Mouse (Mus musculus) liver, embryonic 14.5 days (tissue): ENCODE data around the gene Rictor. TPM values are rescaled to one million over a fixed set of nuclear protein-coding genes. Genes with fewer than 3 reads are reported as not detected.

Experiments
- ATAC-seq: fragments of 200-750 bp; cut with Nextera tagmentation; 2 replicates; pipeline ENCODE4 v1.8.0; 2017; ENCODE audit warnings: moderate number of reproducible peaks, mild to moderate bottlenecking, moderate library complexity; ENCODE audit not compliant: insufficient read depth
- DNase-seq, 3 experiments: peaks; one replicate each; pipeline ENCODE4 v3.0.0-alpha.2; 2012 to 2013; ENCODE audit warnings: low read depth in 3 of 3, low spot score in 3 of 3
- H3K27ac ChIP-seq: fragments of 300-500 bp; sonication (generic); 2 replicates; pipeline ENCODE4 v1.5.1; 2014; ENCODE audit warnings: moderate library complexity, mild to moderate bottlenecking, control low read depth, inconsistent platforms
- H3K27me3 ChIP-seq: fragments of 300-500 bp; sonication (generic); 2 replicates; pipeline ENCODE4 v1.6.1; 2014; ENCODE audit warnings: mild to moderate bottlenecking, low read length, moderate library complexity; ENCODE audit not compliant: control insufficient read depth, insufficient read depth
- H3K36me3 ChIP-seq: fragments of 300-500 bp; sonication (generic); replicated peaks from 2 replicates; pipeline ENCODE4 v1.6.1; 2014; ENCODE audit warnings: low read depth; ENCODE audit not compliant: control insufficient read depth, insufficient read depth
- H3K4me1 ChIP-seq, 2 experiments: fragments of 200-500 bp in 1 of 2; fragments of 300-500 bp in 1 of 2; sonication (generic) in 1 of 2; replicated peaks; 2 replicates each; pipeline ENCODE4 v1.6.1; 2012 to 2014; ENCODE audit warnings: antibody characterized with exemption in 1 of 2, inconsistent platforms in 1 of 2, low read length in 1 of 2; ENCODE audit not compliant: control insufficient read depth in 2 of 2, insufficient read depth in 2 of 2
- H3K4me2 ChIP-seq: fragments of 300-500 bp; sonication (generic); 2 replicates; pipeline ENCODE4 v1.6.1; 2014; ENCODE audit warnings: low read depth, mild to moderate bottlenecking, control low read depth, moderate library complexity
- H3K4me3 ChIP-seq, 2 experiments: fragments of 200-500 bp in 1 of 2; fragments of 300-500 bp in 1 of 2; sonication (generic) in 1 of 2; 2 replicates each; pipeline ENCODE4 v1.5.1; 2012 to 2014; ENCODE audit warnings: low read depth in 2 of 2, low read length in 2 of 2, mild to moderate bottlenecking in 2 of 2, control low read depth in 1 of 2, inconsistent platforms in 1 of 2, moderate library complexity in 1 of 2; ENCODE audit not compliant: insufficient read depth in 1 of 2
- H3K9ac ChIP-seq: fragments of 300-500 bp; sonication (generic); replicated peaks from 2 replicates; pipeline ENCODE4 v1.6.1; 2014; ENCODE audit warnings: mild to moderate bottlenecking, control low read depth, moderate library complexity
- H3K9me3 ChIP-seq: fragments of 300-500 bp; sonication (generic); 2 replicates; pipeline ENCODE4 v1.6.1; 2016; ENCODE audit warnings: low read length, mixed read lengths; ENCODE audit not compliant: control insufficient read depth
- CTCF ChIP-seq: IDR thresholded peaks from 2 replicates; pipeline ENCODE4 v1.5.1; 2016; ENCODE audit warnings: antibody characterized with exemption, low read depth, control low read depth
- EP300 ChIP-seq: IDR thresholded peaks from 2 replicates; pipeline ENCODE4 v1.6.1; 2016; ENCODE audit warnings: antibody characterized with exemption, low read depth
- WGBS: fragments of 180-500 bp; shearing (Covaris S2); extraction: QIAGEN DNeasy Blood & Tissue Kit; methylation state at CpG from one replicate; pipeline ENCODE4 v1.1.7; 2014; ENCODE audit not compliant: insufficient replicate concordance; 5-methylcytosine and 5-hydroxymethylcytosine counted together
- polyA plus RNA-seq, 2 experiments: library from polyadenylated mRNA; depleted of rRNA in 1 of 2; stranded (reverse) in 1 of 2; unstranded in 1 of 2; fragments of >200 nt; fragmentation: Nextera tagmentation in 1 of 2; extraction: Ambion mirVana in 1 of 2; gene quantifications; 2 replicates each; pipeline versions ENCODE4 v1.2.1 to v1.2.3; 2012 to 2014

The Rictor gene
- polyA plus RNA-seq, 2 experiments, result 4.4 to 12.7 TPM

- Histone ChIP-seq H3K9ac (no peak overlapping the region), H3K36me3 (peaks cover 7% of the 10 kb centered on the region), H3K4me2 (no peak overlapping the region), H3K4me1 (peaks cover 0 to 10% of the 10 kb centered on the region in 2 experiments; a peak in 2 of 4 replicates), H3K27ac (no peak overlapping the region), H3K9me3 (no peaks in the 10 kb centered on the region), H3K27me3 (no peaks in the 10 kb centered on the region), H3K4me3 (no peak overlapping the region)
- TF ChIP-seq EP300 (no peak), CTCF (no peak)
- DNase-seq (no peak), ATAC-seq (no peak)
- 90% methylated on average over 9 of the region's 9 CpGs for WGBS
These were observed 38.8 kb downstream of the Rictor start for GRCm38 (mm10) chr15:6747001-6747400.

DNA sequence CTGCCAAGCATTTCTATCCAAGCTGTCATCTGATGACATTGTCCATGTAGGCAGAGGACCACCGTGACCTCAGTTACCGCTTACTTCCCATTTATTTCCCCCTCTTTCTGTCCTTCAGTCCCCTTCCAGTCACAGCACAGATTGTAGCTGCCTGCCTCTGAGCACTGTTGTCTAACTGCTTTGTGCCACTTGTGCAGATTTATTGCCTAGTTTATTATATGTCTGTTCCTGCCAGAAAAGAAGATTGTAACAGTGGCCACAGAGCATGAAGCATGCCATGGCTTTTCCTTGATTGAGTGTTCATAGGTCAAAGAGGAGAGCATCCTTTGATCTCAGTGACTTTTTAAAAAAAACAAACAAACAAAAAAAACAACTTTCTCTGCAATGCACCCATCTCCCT, 46.2 kb downstream of the Rictor start:
- Histone ChIP-seq H3K36me3 (peaks cover 18% of the 10 kb centered on the region), H3K27ac (no peak overlapping the region), H3K4me2 (no peak overlapping the region), H3K9me3 (no peaks in the 10 kb centered on the region), H3K4me3 (no peak overlapping the region), H3K27me3 (no peaks in the 10 kb centered on the region), H3K4me1 (no peaks in the 10 kb centered on the region), H3K9ac (no peak overlapping the region)
- DNase-seq, result no peak
- 98% methylated on average over 2 of the region's 2 CpGs for WGBS
- ATAC-seq, result no peak
- TF ChIP-seq EP300 (no peak), CTCF (no peak)

- Histone ChIP-seq H3K4me1 (no peaks in the 10 kb centered on the region), H3K27ac (no peak overlapping the region), H3K4me3 (no peak overlapping the region), H3K4me2 (no peak overlapping the region), H3K36me3 (peaks cover 61% of the 10 kb centered on the region), H3K9me3 (no peaks in the 10 kb centered on the region), H3K9ac (no peak overlapping the region), H3K27me3 (no peaks in the 10 kb centered on the region)
- TF ChIP-seq CTCF (no peak), EP300 (no peak)
- ATAC-seq (no peak), DNase-seq (no peak)
- 79% methylated on average over 3 of the region's 3 CpGs for WGBS
These were observed 64.1 kb downstream of the Rictor start for GRCm38 (mm10) chr15:6772265-6772664.

DNA sequence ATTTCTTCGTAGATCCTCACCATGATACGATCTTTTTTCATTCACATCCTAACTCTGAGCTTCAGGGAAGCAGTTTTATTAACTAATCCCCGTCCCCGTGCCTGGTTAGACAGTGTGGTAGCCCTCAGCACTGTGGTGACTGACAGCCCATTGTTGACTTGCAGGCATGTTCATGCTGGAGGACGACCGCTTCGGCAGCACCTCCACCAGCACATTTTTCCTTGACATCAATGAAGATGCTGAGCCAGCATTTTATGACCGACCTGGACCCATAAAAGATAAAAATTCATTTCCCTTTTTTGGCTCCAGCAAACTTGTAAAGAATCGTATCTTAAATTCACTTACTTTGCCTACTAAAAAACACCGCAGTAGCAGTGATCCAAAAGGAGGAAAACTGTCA, 78.0 kb downstream of the Rictor start:
- no peak for DNase-seq
- Histone ChIP-seq H3K4me2 (no peak overlapping the region), H3K9me3 (no peaks in the 10 kb centered on the region), H3K36me3 (peaks cover 63% of the 10 kb centered on the region), H3K27ac (no peak overlapping the region), H3K27me3 (no peaks in the 10 kb centered on the region), H3K4me3 (no peak overlapping the region), H3K4me1 (no peaks in the 10 kb centered on the region), H3K9ac (no peak overlapping the region)
- WGBS, result 91% methylated on average over 10 of the region's 10 CpGs
- TF ChIP-seq CTCF (no peak), EP300 (no peak)
- no peak for ATAC-seq

DNA sequence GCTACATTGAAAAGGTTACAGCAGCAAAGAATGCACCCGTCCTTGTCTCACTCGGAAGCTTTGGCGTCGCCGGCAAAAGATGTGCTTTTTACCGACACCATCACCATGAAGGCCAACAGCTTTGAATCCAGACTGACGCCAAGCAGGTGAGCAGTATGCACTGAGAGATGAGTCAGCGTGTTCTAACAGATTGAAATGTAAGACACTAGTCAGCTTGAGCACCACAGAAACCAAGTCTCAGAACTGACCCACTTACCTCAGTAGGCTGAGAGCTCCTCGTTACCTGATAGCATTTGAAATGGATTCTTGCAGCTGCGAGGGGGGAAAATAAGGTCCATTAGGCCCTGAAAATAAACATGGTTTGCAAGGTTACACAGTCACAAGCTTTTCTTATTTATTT, 79.1 kb downstream of the Rictor start:
- H3K9ac ChIP-seq, result no peak overlapping the region
- no peak for DNase-seq
- H3K36me3 ChIP-seq, result peaks cover 65% of the 10 kb centered on the region
- H3K9me3 ChIP-seq, result no peaks in the 10 kb centered on the region
- TF ChIP-seq CTCF, result no peak
- no peak for TF ChIP-seq EP300
- H3K4me3 ChIP-seq, result no peak overlapping the region
- H3K4me1 ChIP-seq, result no peaks in the 10 kb centered on the region
- whole genome bisulfite sequencing, result 90% methylated on average over 10 of the region's 10 CpGs
- no peak overlapping the region for H3K27ac ChIP-seq
- no peaks in the 10 kb centered on the region for H3K27me3 ChIP-seq
- no peak for ATAC-seq
- H3K4me2 ChIP-seq, result no peak overlapping the region
